Mouse (Mus musculus) hindbrain, embryonic 12.5 days (tissue): Measurements from ENCODE around the gene Kcnh8. TPM values are rescaled to one million over a fixed set of nuclear protein-coding genes. Genes with fewer than 3 reads are reported as not detected.

Experiments used
- ATAC-seq: fragments of 200-750 bp; cut with Nextera tagmentation; 2 replicates; pipeline ENCODE4 v1.8.0; 2017; ENCODE audit warnings: moderate TSS enrichment; ENCODE audit not compliant: low FRiP score
- H3K27ac ChIP-seq: fragments of 300-500 bp; sonication (generic); 2 replicates; pipeline ENCODE4 v1.5.1; 2016; ENCODE audit warnings: mild to moderate bottlenecking
- H3K27me3 ChIP-seq: fragments of 300-500 bp; sonication (generic); 2 replicates; pipeline ENCODE4 v1.6.1; 2016; ENCODE audit warnings: mild to moderate bottlenecking
- H3K36me3 ChIP-seq: fragments of 300-500 bp; sonication (generic); 2 replicates; pipeline ENCODE4 v1.6.1; 2016; ENCODE audit warnings: mild to moderate bottlenecking
- H3K4me1 ChIP-seq: fragments of 300-500 bp; sonication (generic); 2 replicates; pipeline ENCODE4 v1.6.1; 2016
- H3K4me2 ChIP-seq: fragments of 300-500 bp; sonication (generic); replicated peaks from 2 replicates; pipeline ENCODE4 v1.6.1; 2016; ENCODE audit warnings: mild to moderate bottlenecking
- H3K4me3 ChIP-seq: fragments of 300-500 bp; sonication (generic); 2 replicates; pipeline ENCODE4 v1.5.1; 2016; ENCODE audit warnings: mild to moderate bottlenecking
- H3K9ac ChIP-seq: fragments of 300-500 bp; sonication (generic); 2 replicates; pipeline ENCODE4 v1.6.1; 2016; ENCODE audit warnings: mild to moderate bottlenecking, moderate library complexity
- H3K9me3 ChIP-seq: fragments of 300-500 bp; sonication (generic); replicated peaks from 2 replicates; pipeline ENCODE4 v1.6.1; 2016; ENCODE audit warnings: mild to moderate bottlenecking
- WGBS: fragments of 180-500 bp; shearing (Covaris S2); methylation state at CpG from one replicate; pipeline ENCODE4 v1.1.7; 2016; 5-methylcytosine and 5-hydroxymethylcytosine counted together
- polyA plus RNA-seq: library from polyadenylated mRNA; unstranded; fragments of >200 nt; fragmentation: Nextera tagmentation; extraction: Ambion mirVana; gene quantifications from 2 replicates; pipeline ENCODE4 v1.2.1, GENCODE M21; 2016

Kcnh8 gene
- polyA plus RNA-seq, 1 experiment from 2014 or later = 4.2 TPM

- no peak overlapping the region for H3K27ac ChIP-seq
- no peaks in the 10 kb centered on the region for H3K9me3 ChIP-seq
- H3K9ac ChIP-seq = no peak overlapping the region
- H3K4me1 ChIP-seq = no peaks in the 10 kb centered on the region
- WGBS = 85% methylated on average over 2 of the region's 2 CpGs
- no peaks in the 10 kb centered on the region for H3K27me3 ChIP-seq
- H3K4me3 ChIP-seq = no peak overlapping the region
- no peak overlapping the region for H3K4me2 ChIP-seq
- no peak for ATAC-seq
- H3K36me3 ChIP-seq = no peaks in the 10 kb centered on the region
Measured at GRCm38 (mm10) chr17:52880051-52880450, 277.5 kb downstream of the Kcnh8 start.

GRCm38 (mm10) chr17:52885210-52885609 is 282.7 kb downstream of the Kcnh8 start:
- no peaks in the 10 kb centered on the region for H3K36me3 ChIP-seq
- H3K27ac ChIP-seq = no peak overlapping the region
- no peak for ATAC-seq
- 90% methylated on average over 1 of the region's 1 CpGs for whole genome bisulfite sequencing
- no peaks in the 10 kb centered on the region for H3K9me3 ChIP-seq
- no peaks in the 10 kb centered on the region for H3K4me1 ChIP-seq
- H3K4me2 ChIP-seq = no peak overlapping the region
- H3K9ac ChIP-seq = no peak overlapping the region
- H3K4me3 ChIP-seq = no peak overlapping the region
- no peaks in the 10 kb centered on the region for H3K27me3 ChIP-seq

GRCm38 (mm10) chr17:52920519-52921106 is 318.1 kb downstream of the Kcnh8 start:
- no peak for ATAC-seq
- no peak overlapping the region for H3K4me3 ChIP-seq
- no peak overlapping the region for H3K27ac ChIP-seq
- 76% methylated on average over 3 of the region's 3 CpGs for WGBS
- no peak overlapping the region for H3K4me2 ChIP-seq
- H3K9ac ChIP-seq = no peak overlapping the region
- H3K9me3 ChIP-seq = no peaks in the 10 kb centered on the region
- no peaks in the 10 kb centered on the region for H3K4me1 ChIP-seq
- no peaks in the 10 kb centered on the region for H3K36me3 ChIP-seq
- H3K27me3 ChIP-seq = no peaks in the 10 kb centered on the region

GRCm38 (mm10) chr17:52943966-52944365 is 341.5 kb downstream of the Kcnh8 start:
- no peaks in the 10 kb centered on the region for H3K27me3 ChIP-seq
- H3K9me3 ChIP-seq = no peaks in the 10 kb centered on the region
- no peaks in the 10 kb centered on the region for H3K36me3 ChIP-seq
- ATAC-seq = no peak
- H3K4me3 ChIP-seq = no peak overlapping the region
- no peak overlapping the region for H3K4me2 ChIP-seq
- no peak overlapping the region for H3K9ac ChIP-seq
- H3K4me1 ChIP-seq = no peaks in the 10 kb centered on the region
- no peak overlapping the region for H3K27ac ChIP-seq

GRCm38 (mm10) chr17:52972735-52973134 is 370.2 kb downstream of the Kcnh8 start:
- no peak overlapping the region for H3K4me3 ChIP-seq
- no peak overlapping the region for H3K9ac ChIP-seq
- WGBS = 75% methylated on average over 1 of the region's 1 CpGs

GRCm38 (mm10) chr17:52980958-52981357 is 378.4 kb downstream of the Kcnh8 start:
- Histone ChIP-seq H3K4me2 (no peak overlapping the region), H3K4me1 (no peaks in the 10 kb centered on the region), H3K4me3 (no peak overlapping the region), H3K9me3 (no peaks in the 10 kb centered on the region), H3K27me3 (no peaks in the 10 kb centered on the region), H3K27ac (no peak overlapping the region), H3K36me3 (no peaks in the 10 kb centered on the region), H3K9ac (no peak overlapping the region)
- no peak for ATAC-seq
- 92% methylated on average over 4 of the region's 4 CpGs for WGBS

More at GRCm38 (mm10) chr17:52972735-52973134, 370.2 kb downstream of the Kcnh8 start:
- H3K27ac ChIP-seq = no peak overlapping the region
- no peaks in the 10 kb centered on the region for H3K4me1 ChIP-seq
- no peak for ATAC-seq
- no peak overlapping the region for H3K4me2 ChIP-seq
- no peaks in the 10 kb centered on the region for H3K36me3 ChIP-seq
- no peaks in the 10 kb centered on the region for H3K9me3 ChIP-seq
- H3K27me3 ChIP-seq = no peaks in the 10 kb centered on the region
